Mouse (Mus musculus) B cell, adult 2 months (primary cell): Measurements from ENCODE around the gene Nrf1.

Experiments
- DNase-seq, 2 experiments: peaks; one replicate each; pipeline ENCODE4 v3.0.0; 2022

The Nrf1 gene

GRCm38 (mm10) chr6:30176496-30176895 is 128.7 kb downstream of the Nrf1 start:
- peak; percentile 35 to 36 for DNase-seq

- DNase-seq: peak; percentile 28 to 39
These were observed 129.5 kb downstream of the Nrf1 start for GRCm38 (mm10) chr6:30177305-30177704.

GRCm38 (mm10) chr6:30178023-30178639 is 130.3 kb downstream of the Nrf1 start:
- DNase-seq: peak; percentile 38 to 39

- no peak for DNase-seq
These were observed 131.3 kb downstream of the Nrf1 start for GRCm38 (mm10) chr6:30179046-30179445.

DNA sequence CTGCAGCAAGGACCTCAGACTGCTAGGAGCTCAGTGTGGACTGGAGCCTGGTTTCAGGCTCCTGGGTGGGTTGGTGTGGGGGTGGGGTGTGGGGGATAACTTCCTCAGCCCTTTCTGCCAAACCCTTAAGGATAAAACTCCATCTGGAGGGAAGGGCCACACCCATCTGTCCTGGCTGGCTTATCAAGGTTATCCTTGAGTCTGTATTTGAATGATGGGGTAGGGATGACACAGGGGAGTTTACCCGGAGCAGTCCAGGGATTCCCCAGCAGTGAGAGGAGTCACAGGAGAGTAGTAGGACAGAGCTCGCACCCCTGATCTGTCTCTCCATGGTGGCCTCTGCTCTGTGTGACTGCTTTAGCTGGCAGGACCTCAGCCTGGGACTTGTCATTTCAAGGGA is 132.5 kb downstream of the Nrf1 start:
- DNase-seq: no peak

- DNase-seq: no peak
These were observed 134.2 kb downstream of the Nrf1 start for GRCm38 (mm10) chr6:30182038-30182437.

GRCm38 (mm10) chr6:30183624-30184023 is 135.8 kb downstream of the Nrf1 start:
- no peak for DNase-seq

DNA sequence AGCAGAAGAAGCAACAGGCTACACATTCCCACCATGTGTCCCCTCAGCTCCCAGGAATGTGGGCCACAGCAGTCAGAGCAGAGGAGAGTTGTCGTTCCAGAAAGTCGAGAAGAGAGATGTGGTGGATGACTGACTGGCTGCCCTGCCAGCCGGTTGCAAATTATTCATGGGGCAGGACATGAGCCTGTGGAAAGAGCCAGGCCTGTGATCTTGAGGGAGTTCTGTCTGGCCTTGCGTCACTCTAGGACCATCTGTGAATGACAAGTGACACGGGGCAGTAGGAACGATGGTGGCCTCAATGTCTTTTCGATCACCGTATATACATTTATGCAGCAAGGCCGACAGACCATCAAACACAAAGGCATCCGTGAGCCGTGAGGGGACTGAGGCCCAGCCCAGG is 147.9 kb downstream of the Nrf1 start:
- DNase-seq: no peak

- no peak for DNase-seq
These were observed 148.4 kb downstream of the Nrf1 start for GRCm38 (mm10) chr6:30196143-30196542.
